In genomic region chr11:69251953-69252352, GRCm38 (mm10) we compare ENCODE assay signal across 20 mouse cellular contexts. TPM values are rescaled to one million over a fixed set of nuclear protein-coding genes. Genes with fewer than 3 reads are reported as not detected.
"Had no signal": no experiment of that assay in that cellular context is flagged by ENCODE, and none has a peak within 500 bp of the region (broad histone marks: within the 10 kb centered on the region; RNA-seq: fewer than 3 reads in every experiment).

No protein-coding gene starts in this region.

- ATAC-seq: liver, embryonic 12.5 days; midbrain, embryonic 13.5 days; midbrain, embryonic 16.5 days had no signal

- H3K4me2 ChIP-seq: kidney, embryonic 15.5 days; liver, embryonic 12.5 days; liver, embryonic 15.5 days; lung, embryonic 15.5 days; midbrain, embryonic 13.5 days; neural tube, embryonic 12.5 days; neural tube, embryonic 15.5 days; stomach, embryonic 15.5 days had no signal

- H3K27me3 ChIP-seq: lung, embryonic 15.5 days; neural tube, embryonic 12.5 days; neural tube, embryonic 15.5 days; stomach, embryonic 15.5 days had no signal

- H3K36me3 ChIP-seq: kidney, embryonic 15.5 days; liver, embryonic 12.5 days; liver, embryonic 15.5 days; lung, embryonic 15.5 days; midbrain, embryonic 10.5 days; midbrain, embryonic 13.5 days; neural tube, embryonic 12.5 days; neural tube, embryonic 15.5 days; stomach, embryonic 15.5 days had no signal

- H3K4me3 ChIP-seq: kidney, embryonic 15.5 days; liver, embryonic 12.5 days; liver, embryonic 15.5 days; lung, embryonic 15.5 days; megakaryocyte, embryonic 14.5 days; midbrain, embryonic 10.5 days; midbrain, embryonic 13.5 days; neural tube, embryonic 12.5 days; neural tube, embryonic 15.5 days; stomach, embryonic 15.5 days had no signal

- H3K9ac ChIP-seq: kidney, embryonic 15.5 days; liver, embryonic 12.5 days; liver, embryonic 15.5 days; lung, embryonic 15.5 days; midbrain, embryonic 13.5 days; neural tube, embryonic 12.5 days; neural tube, embryonic 15.5 days; stomach, embryonic 15.5 days had no signal

- H3K27ac ChIP-seq: kidney, embryonic 15.5 days; liver, embryonic 12.5 days; liver, embryonic 15.5 days; lung, embryonic 15.5 days; midbrain, embryonic 10.5 days; midbrain, embryonic 13.5 days; neural tube, embryonic 12.5 days; neural tube, embryonic 15.5 days; stomach, embryonic 15.5 days had no signal

- H3K9me3 ChIP-seq: kidney, embryonic 15.5 days; liver, embryonic 12.5 days; liver, embryonic 15.5 days; lung, embryonic 15.5 days; megakaryocyte, embryonic 14.5 days; midbrain, embryonic 10.5 days; midbrain, embryonic 13.5 days; neural tube, embryonic 12.5 days; neural tube, embryonic 15.5 days; stomach, embryonic 15.5 days had no signal

- H3K4me1 ChIP-seq: liver, embryonic 12.5 days; liver, embryonic 15.5 days; lung, embryonic 15.5 days; neural tube, embryonic 15.5 days had no signal

- DNase-seq: kidney, adult 8-10 months; kidney, postnatal 10 days; layer of hippocampus, postnatal 36 days; left cerebral cortex, postnatal 4 days; lung, postnatal 10 days; right cerebral cortex, adult 18-20 months; right cerebral cortex, postnatal 14 days; right cerebral cortex, postnatal 4 days had no signal

RNA-seq across cellular contexts. Expression of gene Gucy2e, which starts 15.1 kb away (rescaled TPM):
- polyA plus RNA-seq: liver, embryonic 12.5 days; liver, embryonic 15.5 days; thymus, postnatal 0 days had no signal

RNA-seq across cellular contexts. Expression of gene Alox8, which starts 54.3 kb away (rescaled TPM):
- polyA plus RNA-seq: liver, embryonic 12.5 days had no signal
